Mouse (Mus musculus): Measurements from ENCODE around the gene Kcnma1. TPM values are rescaled to one million over a fixed set of nuclear protein-coding genes. Genes with fewer than 3 reads are reported as not detected.

Kcnma1 gene
- total and polyA plus RNA-seq, 3 experiments = not detected

GRCm38 (mm10) chr14:24006276-24006675 lies 8.0 kb downstream of the Kcnma1 start:
- Histone ChIP-seq H3K36me3 (ENCODE audit: control insufficient read depth in 1 of 2, insufficient read depth in 2 of 2, low read length in 2 of 2) (no peaks in the 10 kb centered on the region), H3K9me3 (replicated peaks; ENCODE audit: insufficient read depth, low read length) (no peaks in the 10 kb centered on the region), H3K9ac (ENCODE audit: control insufficient read depth, low read depth, low read length, poor library complexity, severe bottlenecking) (no peak overlapping the region), H3K79me2 (ENCODE audit: control insufficient read depth, insufficient read depth, low read length, poor library complexity) (no peaks in the 10 kb centered on the region), H3K4me3 (ENCODE audit: control insufficient read depth in 1 of 2, insufficient read depth in 1 of 2, low read depth in 2 of 2, low read length in 2 of 2) (no peak overlapping the region), H3K27ac (ENCODE audit: control insufficient read depth, low read depth, low read length) (no peak overlapping the region), H3K4me1 (ENCODE audit: control insufficient read depth in 1 of 2, insufficient read depth in 2 of 2, low read length in 2 of 2) (no peaks in the 10 kb centered on the region), H3K27me3 (ENCODE audit: control insufficient read depth in 1 of 2, insufficient read depth in 2 of 2, low read length in 2 of 2) (no peaks in the 10 kb centered on the region)
- DNase-seq (ENCODE audit: low read depth, low spot score) = no peak
- TF ChIP-seq ELF1 (IDR thresholded peaks at IDR 0.05; ENCODE audit: low read depth, low read length) (no peak), SMC3 (IDR thresholded peaks at IDR 0.05; ENCODE audit: low read depth, low read length) (no peak), NELFE (IDR thresholded peaks at IDR 0.05; ENCODE audit: low read depth, low read length) (no peak), BHLHE40 (IDR thresholded peaks at IDR 0.05; ENCODE audit: borderline replicate concordance, low read depth, low read length) (no peak), MAFK (IDR thresholded peaks at IDR 0.05; ENCODE audit: borderline replicate concordance, low read depth, low read length) (no peak), CHD1 (IDR thresholded peaks at IDR 0.05; ENCODE audit: low read depth, low read length) (no peak), CHD2 (IDR thresholded peaks at IDR 0.05; ENCODE audit: low read length) (no peak), TCF12 (IDR thresholded peaks at IDR 0.05; ENCODE audit: low read depth, low read length) (no peak), USF2 (IDR thresholded peaks at IDR 0.05; ENCODE audit: borderline replicate concordance in 1 of 2, insufficient read depth in 1 of 2, low read depth in 1 of 2, low read length in 2 of 2) (no peak), ETS1 (IDR thresholded peaks at IDR 0.05; ENCODE audit: low read depth, low read length) (no peak), MEF2A (IDR thresholded peaks at IDR 0.05; ENCODE audit: extremely low read depth, insufficient replicate concordance, low read depth, low read length, poor library complexity, severe bottlenecking) (no peak), ZC3H11A (IDR thresholded peaks at IDR 0.05; ENCODE audit: low read depth, low read length) (no peak), MYB (IDR thresholded peaks at IDR 0.05; ENCODE audit: low read depth, low read length) (no peak), ZNF384 (IDR thresholded peaks at IDR 0.05; ENCODE audit: low read depth, low read length) (no peak), USF1 (IDR thresholded peaks at IDR 0.05; ENCODE audit: low read depth, low read length) (no peak), E2F4 (IDR thresholded peaks at IDR 0.05; ENCODE audit: borderline replicate concordance, low read depth, low read length) (no peak)

DNA sequence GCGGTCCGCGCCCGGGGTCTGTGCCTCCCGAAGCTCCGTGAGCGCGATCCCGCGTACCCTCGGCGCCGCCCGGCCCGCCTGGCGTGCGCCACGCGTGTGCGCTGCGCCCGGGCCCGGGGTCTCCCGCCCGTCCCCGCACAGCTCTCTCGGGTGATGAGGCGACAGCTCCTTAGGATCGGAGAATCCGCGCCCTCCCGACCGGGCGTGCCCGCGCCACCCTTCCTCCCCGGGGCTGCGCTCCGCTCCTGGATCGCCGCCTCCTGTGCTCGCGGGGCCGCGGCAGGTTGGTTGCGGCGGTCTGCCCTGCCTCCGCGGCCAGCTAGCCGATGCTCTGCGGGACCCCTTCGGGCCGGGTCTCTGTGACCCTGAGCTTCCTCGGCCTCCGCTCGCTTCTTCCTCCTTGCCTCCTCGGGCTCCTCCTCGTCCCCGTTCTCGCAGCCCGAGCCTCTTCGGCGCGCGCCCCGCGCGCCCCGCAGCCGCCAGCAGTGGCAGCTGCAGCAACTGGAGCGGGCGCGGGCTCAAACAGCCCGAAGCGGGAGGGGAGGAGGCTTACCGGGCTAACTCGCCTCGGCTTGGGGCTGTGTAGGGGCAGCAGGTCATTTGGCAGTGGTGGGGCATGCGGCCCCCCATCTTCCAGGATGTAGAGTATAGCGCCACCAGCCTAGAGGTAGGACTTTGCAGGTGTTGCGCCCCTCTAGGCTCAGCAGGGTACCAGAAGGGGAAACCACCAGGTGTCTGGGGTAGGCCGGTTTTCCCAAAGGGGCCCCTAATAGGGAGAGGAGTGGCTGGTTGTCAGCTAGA lies 9.6 kb downstream of the Kcnma1 start:
- Histone ChIP-seq H3K4me3 (ENCODE audit: control insufficient read depth in 1 of 2, insufficient read depth in 1 of 2, low read depth in 2 of 2, low read length in 2 of 2) (no peak overlapping the region), H3K27ac (ENCODE audit: control insufficient read depth, low read depth, low read length) (no peak overlapping the region), H3K36me3 (ENCODE audit: control insufficient read depth in 1 of 2, insufficient read depth in 2 of 2, low read length in 2 of 2) (no peaks in the 10 kb centered on the region), H3K4me1 (ENCODE audit: control insufficient read depth in 1 of 2, insufficient read depth in 2 of 2, low read length in 2 of 2) (no peaks in the 10 kb centered on the region), H3K9ac (ENCODE audit: control insufficient read depth, low read depth, low read length, poor library complexity, severe bottlenecking) (no peak overlapping the region), H3K79me2 (ENCODE audit: control insufficient read depth, insufficient read depth, low read length, poor library complexity) (no peaks in the 10 kb centered on the region), H3K27me3 (ENCODE audit: control insufficient read depth in 1 of 2, insufficient read depth in 2 of 2, low read length in 2 of 2) (no peaks in the 10 kb centered on the region), H3K9me3 (replicated peaks; ENCODE audit: insufficient read depth, low read length) (no peaks in the 10 kb centered on the region)
- DNase-seq (ENCODE audit: low read depth, low spot score) = no peak
- TF ChIP-seq TCF12 (IDR thresholded peaks at IDR 0.05; ENCODE audit: low read depth, low read length) (no peak), TAL1 (IDR thresholded peaks at IDR 0.05; ENCODE audit: low read length) (no peak), CHD1 (IDR thresholded peaks at IDR 0.05; ENCODE audit: low read depth, low read length) (no peak), NELFE (IDR thresholded peaks at IDR 0.05; ENCODE audit: low read depth, low read length) (no peak), MAX (IDR thresholded peaks at IDR 0.05; ENCODE audit: low read length) (no peak), HCFC1 (IDR thresholded peaks at IDR 0.05; ENCODE audit: low read depth, low read length) (no peak), USF2 (IDR thresholded peaks at IDR 0.05; ENCODE audit: borderline replicate concordance in 1 of 2, insufficient read depth in 1 of 2, low read depth in 1 of 2, low read length in 2 of 2) (no peak), MAZ (IDR thresholded peaks at IDR 0.05; ENCODE audit: low read depth, low read length) (no peak), MYC (IDR thresholded peaks at IDR 0.05; ENCODE audit: low read depth, low read length) (no peak), E2F4 (IDR thresholded peaks at IDR 0.05; ENCODE audit: borderline replicate concordance, low read depth, low read length) (no peak), RCOR1 (IDR thresholded peaks at IDR 0.05; ENCODE audit: low read depth, low read length) (no peak), POLR2AphosphoS2 (IDR thresholded peaks at IDR 0.05; ENCODE audit: low read length) (no peak), BHLHE40 (IDR thresholded peaks at IDR 0.05; ENCODE audit: borderline replicate concordance, low read depth, low read length) (no peak), ZC3H11A (IDR thresholded peaks at IDR 0.05; ENCODE audit: low read depth, low read length) (no peak), MAFK (IDR thresholded peaks at IDR 0.05; ENCODE audit: borderline replicate concordance, low read depth, low read length) (no peak), ELF1 (IDR thresholded peaks at IDR 0.05; ENCODE audit: low read depth, low read length) (no peak), USF1 (IDR thresholded peaks at IDR 0.05; ENCODE audit: low read depth, low read length) (no peak), MEF2A (IDR thresholded peaks at IDR 0.05; ENCODE audit: extremely low read depth, insufficient replicate concordance, low read depth, low read length, poor library complexity, severe bottlenecking) (no peak), SIN3A (IDR thresholded peaks at IDR 0.05; ENCODE audit: low read length) (no peak)

Measured in MEL (cell line).